Mouse (Mus musculus) left cerebral cortex, adult 8-10 months (tissue): ENCODE results near the gene Gnl3. TPM values are rescaled to one million over a fixed set of nuclear protein-coding genes. Genes with fewer than 3 reads are reported as not detected.

Source experiments
- DNase-seq, 2 experiments: peaks; one replicate each; pipeline ENCODE4 v3.0.0; 2022; ENCODE audit warnings: low spot score in 2 of 2
- total RNA-seq, 4 experiments: library from RNA; stranded (reverse); gene quantifications; 2 replicates each; pipeline ENCODE4 v1.2.4; 2022

Gnl3 gene
- total RNA-seq: 10 to 100 TPM; 43.5 to 58.8 (median 49.6) TPM

- peak; percentile 95 for DNase-seq
Measured at GRCm38 (mm10) chr14:31018860-31019291, at the start of gene Gnl3, which contains the start of gene Pbrm1. TSS of gene Gnl3 (minus strand) at chr14:31019152. TSS of gene Pbrm1 (plus strand) at chr14:31019138.

- no peak for DNase-seq
Measured at GRCm38 (mm10) chr14:31062277-31062676, 43.3 kb upstream of the Gnl3 start.

GRCm38 (mm10) chr14:31045817-31046216 lies 26.9 kb upstream of the Gnl3 start:
- no peak for DNase-seq

- no peak for DNase-seq
Measured at GRCm38 (mm10) chr14:31045296-31045695, 26.3 kb upstream of the Gnl3 start.

GRCm38 (mm10) chr14:31025785-31026184 lies 6.8 kb upstream of the Gnl3 start:
- no peak for DNase-seq

GRCm38 (mm10) chr14:31022579-31022978 lies 3.6 kb upstream of the Gnl3 start:
- no peak for DNase-seq

GRCm38 (mm10) chr14:31019331-31020205 lies 616 bp upstream of the Gnl3 start:
- peak; percentile 31 to 47 for DNase-seq

GRCm38 (mm10) chr14:31017854-31018253 lies 1.1 kb downstream of the Gnl3 start:
- no peak for DNase-seq

GRCm38 (mm10) chr14:31016063-31016462 lies 2.9 kb downstream of the Gnl3 start:
- DNase-seq: no peak

GRCm38 (mm10) chr14:31013928-31014327 lies 5.0 kb downstream of the Gnl3 start:
- no peak for DNase-seq

- no peak for DNase-seq
Measured at GRCm38 (mm10) chr14:31011588-31011987, 7.4 kb downstream of the Gnl3 start.

- DNase-seq: no peak
Measured at GRCm38 (mm10) chr14:31006779-31007178, 12.2 kb downstream of the Gnl3 start.

GRCm38 (mm10) chr14:31004527-31004926 lies 14.4 kb downstream of the Gnl3 start:
- DNase-seq: no peak

- DNase-seq: peak; percentile 78 to 88
Measured at GRCm38 (mm10) chr14:31001307-31002205, 17.4 kb downstream of the Gnl3 start, which contains the start of the genes Glt8d1 and Spcs1. TSS of gene Glt8d1 (plus strand) at chr14:31001400. TSS of gene Spcs1 (minus strand) at chr14:31001672.

GRCm38 (mm10) chr14:31000816-31001306 lies 18.1 kb downstream of the Gnl3 start:
- no peak for DNase-seq

- no peak for DNase-seq
Measured at GRCm38 (mm10) chr14:31000356-31000755, 18.6 kb downstream of the Gnl3 start.

GRCm38 (mm10) chr14:30996417-30996816 lies 22.5 kb downstream of the Gnl3 start:
- DNase-seq: no peak

GRCm38 (mm10) chr14:30976222-30976621 lies 42.7 kb downstream of the Gnl3 start:
- no peak for DNase-seq

- peak; percentile 18 to 83 for DNase-seq
Measured at GRCm38 (mm10) chr14:30974204-30974603, 44.7 kb downstream of the Gnl3 start.
